Comparison of ENCODE assay signal across 16 mouse cellular contexts in genomic region chr4:99653216-99653607, GRCm38 (mm10). TPM values are rescaled to one million over a fixed set of nuclear protein-coding genes. Genes with fewer than 3 reads are reported as not detected.
DNase-seq lines count a peak whose midpoint lies in the region; ATAC-seq and TF ChIP-seq lines count a peak whose summit lies in the region.
"Had no signal": no experiment of that assay in that cellular context is flagged by ENCODE, and none has a peak within 500 bp of the region (broad histone marks: within the 10 kb centered on the region; RNA-seq: fewer than 3 reads in every experiment).

No protein-coding gene starts in this region.

- H3K9me3 ChIP-seq in hindbrain, embryonic 10.5 days = no peaks in the 10 kb centered on the region
- no peaks in the 10 kb centered on the region for H3K9me3 ChIP-seq in hindbrain, postnatal 0 days (ENCODE audit: low read length)
- H3K9me3 ChIP-seq in midbrain, embryonic 14.5 days (ENCODE audit: control insufficient read depth, low read length) = no peaks in the 10 kb centered on the region
- no peaks in the 10 kb centered on the region for H3K9me3 ChIP-seq in midbrain, embryonic 11.5 days (ENCODE audit: control insufficient read depth, low read length)
- no peaks in the 10 kb centered on the region for H3K9me3 ChIP-seq in limb, embryonic 13.5 days
- no peaks in the 10 kb centered on the region for H3K9me3 ChIP-seq in midbrain, postnatal 0 days (ENCODE audit: low read length)
- H3K9me3 ChIP-seq: heart, embryonic 15.5 days; kidney, embryonic 15.5 days had no signal

- no peak overlapping the region for H3K4me2 ChIP-seq in hindbrain, postnatal 0 days (ENCODE audit: low read depth, low read length)
- H3K4me2 ChIP-seq in midbrain, embryonic 14.5 days (ENCODE audit: low read length) = no peak overlapping the region
- no peak overlapping the region for H3K4me2 ChIP-seq in midbrain, embryonic 11.5 days
- no peak overlapping the region for H3K4me2 ChIP-seq in limb, embryonic 13.5 days (replicated peaks)
- no peak overlapping the region for H3K4me2 ChIP-seq in midbrain, postnatal 0 days (ENCODE audit: low read depth, low read length, poor library complexity, severe bottlenecking)

- under 1% methylated on average over 25 of the region's 25 CpGs for WGBS in hindbrain, embryonic 10.5 days
- WGBS in hindbrain, postnatal 0 days = 1% methylated on average over 25 of the region's 25 CpGs
- WGBS in midbrain, embryonic 14.5 days = under 1% methylated on average over 25 of the region's 25 CpGs
- under 1% methylated on average over 25 of the region's 25 CpGs for WGBS in midbrain, embryonic 11.5 days
- 1% methylated on average over 25 of the region's 25 CpGs for whole genome bisulfite sequencing in limb, embryonic 13.5 days
- under 1% methylated on average over 25 of the region's 25 CpGs for WGBS in midbrain, postnatal 0 days

- no peak for TF ChIP-seq CTCF in hindbrain, postnatal 0 days (IDR thresholded peaks at IDR 0.05; ENCODE audit: low read depth)
- TF ChIP-seq CTCF in midbrain, postnatal 0 days (IDR thresholded peaks at IDR 0.05) = no peak

- DNase-seq in hindbrain, embryonic 10.5 days (ENCODE audit: low spot score) = no peak
- DNase-seq in hindbrain, postnatal 0 days (ENCODE audit: low spot score) = no peak
- DNase-seq in midbrain, embryonic 14.5 days = peak; percentile 47
- DNase-seq in midbrain, embryonic 11.5 days (ENCODE audit: low spot score, missing footprints) = no peak
- DNase-seq in embryo, embryonic 9.5 days (ENCODE audit: extremely low spot score) = peak; percentile 64
- DNase-seq in thymus, postnatal 10 days (ENCODE audit: low spot score in 2 of 2) = no peak
- no peak for DNase-seq in midbrain, postnatal 0 days (ENCODE audit: low spot score)
- DNase-seq: lung, postnatal 10 days; thymus, adult 18-20 months had no signal

- ATAC-seq in hindbrain, postnatal 0 days = no peak
- no peak for ATAC-seq in midbrain, embryonic 14.5 days (ENCODE audit: low FRiP score, low TSS enrichment)
- no peak for ATAC-seq in midbrain, embryonic 11.5 days (ENCODE audit: low FRiP score)
- no peak for ATAC-seq in limb, embryonic 13.5 days (ENCODE audit: low FRiP score, low read depth)
- no peak for ATAC-seq in midbrain, postnatal 0 days (ENCODE audit: low FRiP score)

- H3K4me3 ChIP-seq in hindbrain, embryonic 10.5 days = peak overlapping the region; percentile 18
- H3K4me3 ChIP-seq in hindbrain, postnatal 0 days (ENCODE audit: low read length) = no peak overlapping the region
- H3K4me3 ChIP-seq in midbrain, embryonic 14.5 days (replicated peaks; ENCODE audit: low read depth, low read length) = no peak overlapping the region
- no peak overlapping the region for H3K4me3 ChIP-seq in midbrain, embryonic 11.5 days (ENCODE audit: low read depth, low read length)
- 0 out of 2 replicates have a peak overlapping the region, but pooled peaks have one; percentile 8 for H3K4me3 ChIP-seq in limb, embryonic 13.5 days
- no peak overlapping the region for H3K4me3 ChIP-seq in midbrain, postnatal 0 days (ENCODE audit: low read depth, low read length)
- H3K4me3 ChIP-seq: heart, embryonic 15.5 days; kidney, embryonic 15.5 days had no signal

- H3K36me3 ChIP-seq in hindbrain, embryonic 10.5 days = no peaks in the 10 kb centered on the region
- H3K36me3 ChIP-seq in hindbrain, postnatal 0 days (ENCODE audit: insufficient read depth, low read length) = no peaks in the 10 kb centered on the region
- no peaks in the 10 kb centered on the region for H3K36me3 ChIP-seq in midbrain, embryonic 14.5 days (ENCODE audit: control insufficient read depth, insufficient read depth, low read length)
- no peaks in the 10 kb centered on the region for H3K36me3 ChIP-seq in midbrain, embryonic 11.5 days (ENCODE audit: control insufficient read depth, insufficient read depth, low read length)
- no peaks in the 10 kb centered on the region for H3K36me3 ChIP-seq in limb, embryonic 13.5 days
- no peaks in the 10 kb centered on the region for H3K36me3 ChIP-seq in midbrain, postnatal 0 days (ENCODE audit: insufficient read depth, low read length)
- H3K36me3 ChIP-seq: heart, embryonic 15.5 days; kidney, embryonic 15.5 days had no signal

- H3K27ac ChIP-seq in hindbrain, embryonic 10.5 days = no peak overlapping the region
- H3K27ac ChIP-seq in hindbrain, postnatal 0 days = no peak overlapping the region
- H3K27ac ChIP-seq in midbrain, embryonic 14.5 days (replicated peaks; ENCODE audit: low read depth, low read length) = no peak overlapping the region
- H3K27ac ChIP-seq in midbrain, embryonic 11.5 days (ENCODE audit: low read depth, low read length) = no peak overlapping the region
- no peak overlapping the region for H3K27ac ChIP-seq in limb, embryonic 13.5 days
- no peak overlapping the region for H3K27ac ChIP-seq in midbrain, postnatal 0 days (ENCODE audit: low read depth, low read length)
- H3K27ac ChIP-seq: heart, embryonic 15.5 days; kidney, embryonic 15.5 days had no signal

- peaks cover 100% of the 10 kb centered on the region for H3K27me3 ChIP-seq in hindbrain, embryonic 10.5 days (ENCODE audit: insufficient read depth, poor library complexity, severe bottlenecking)
- H3K27me3 ChIP-seq in hindbrain, postnatal 0 days (ENCODE audit: insufficient read depth, low read length) = peaks cover 72% of the 10 kb centered on the region
- H3K27me3 ChIP-seq in midbrain, embryonic 14.5 days (ENCODE audit: control insufficient read depth, insufficient read depth, low read length) = peaks cover 92% of the 10 kb centered on the region
- peaks cover 99% of the 10 kb centered on the region for H3K27me3 ChIP-seq in midbrain, embryonic 11.5 days (ENCODE audit: control insufficient read depth, insufficient read depth, low read length)
- H3K27me3 ChIP-seq in limb, embryonic 13.5 days = peaks cover 100% of the 10 kb centered on the region
- H3K27me3 ChIP-seq in midbrain, postnatal 0 days (ENCODE audit: insufficient read depth, low read length) = peaks cover 78% of the 10 kb centered on the region
- H3K27me3 ChIP-seq: CH12.LX had no signal

- H3K9ac ChIP-seq in hindbrain, postnatal 0 days (replicated peaks; ENCODE audit: low read length) = no peak overlapping the region
- no peak overlapping the region for H3K9ac ChIP-seq in midbrain, embryonic 14.5 days (replicated peaks; ENCODE audit: low read length)
- no peak overlapping the region for H3K9ac ChIP-seq in midbrain, embryonic 11.5 days (ENCODE audit: low read length)
- no peak overlapping the region for H3K9ac ChIP-seq in limb, embryonic 13.5 days
- no peak overlapping the region for H3K9ac ChIP-seq in midbrain, postnatal 0 days (replicated peaks; ENCODE audit: low read length, poor library complexity, severe bottlenecking)
- H3K9ac ChIP-seq: heart, embryonic 15.5 days; kidney, embryonic 15.5 days had no signal

- peaks cover 53% of the 10 kb centered on the region for H3K4me1 ChIP-seq in hindbrain, embryonic 10.5 days (replicated peaks)
- no peaks in the 10 kb centered on the region for H3K4me1 ChIP-seq in hindbrain, postnatal 0 days (ENCODE audit: insufficient read depth, low read length)
- peaks cover 10% of the 10 kb centered on the region; the same call in 1 of the 2 replicates for H3K4me1 ChIP-seq in midbrain, embryonic 14.5 days (ENCODE audit: control insufficient read depth, insufficient read depth, low read length)
- H3K4me1 ChIP-seq in midbrain, embryonic 11.5 days (ENCODE audit: control insufficient read depth, insufficient read depth, low read length) = peaks cover 15% of the 10 kb centered on the region
- H3K4me1 ChIP-seq in limb, embryonic 13.5 days = peaks cover 37% of the 10 kb centered on the region
- no peaks in the 10 kb centered on the region for H3K4me1 ChIP-seq in midbrain, postnatal 0 days (ENCODE audit: insufficient read depth, low read length)

RNA-seq across cellular contexts. Expression of gene Foxd3, which starts 2.9 kb away (rescaled TPM):
- 0.50 and 1.1 TPM in 2 replicates for polyA plus RNA-seq in hindbrain, embryonic 10.5 days (2016; fragmentation: Nextera tagmentation; extraction: Ambion mirVana)
- 5.3 and 8.1 TPM in 2 replicates for total RNA-seq in hindbrain, postnatal 0 days (2014; rRNA removed)
- polyA plus RNA-seq in hindbrain, postnatal 0 days (2015; fragmentation: Nextera tagmentation; extraction: Ambion mirVana) = 0.92 and 1.1 TPM in 2 replicates
- polyA plus RNA-seq in midbrain, embryonic 14.5 days (2014; fragmentation: Nextera tagmentation; extraction: Ambion mirVana) = 0.14 and 0.15 TPM in 2 replicates
- 0.05 and 0.11 TPM in 2 replicates for polyA plus RNA-seq in midbrain, embryonic 11.5 days (2014; fragmentation: Nextera tagmentation; extraction: Ambion mirVana)
- polyA plus RNA-seq in limb, embryonic 13.5 days (2015; fragmentation: Nextera tagmentation; extraction: Ambion mirVana) = 0.74 and 0.80 TPM in 2 replicates
- total RNA-seq in midbrain, postnatal 0 days (2014; rRNA removed) = 0.71 and 1.0 TPM in 2 replicates
- polyA plus RNA-seq in midbrain, postnatal 0 days (2015; fragmentation: Nextera tagmentation; extraction: Ambion mirVana) = not detected in 2 replicates
- total RNA-seq: CH12.LX; common myeloid progenitor, adult 5-6 weeks; left cerebral cortex, adult 18-20 months; monocyte, adult 5-6 weeks had no signal
- polyA plus RNA-seq: heart, embryonic 15.5 days had no signal

Comparison
In these comparisons a context has a peak if more than half of its experiments do, and no peak if none do; other contexts are left out.
1. DNase-seq: peak in midbrain, embryonic 14.5 days (single experiment) and embryo, embryonic 9.5 days (single experiment); none in hindbrain, embryonic 10.5 days (single experiment), hindbrain, postnatal 0 days (single experiment), midbrain, embryonic 11.5 days (single experiment), thymus, postnatal 10 days (0 of 2) and midbrain, postnatal 0 days (single experiment).
2. H3K4me3 ChIP-seq: peak in hindbrain, embryonic 10.5 days (single experiment) and limb, embryonic 13.5 days (single experiment); none in hindbrain, postnatal 0 days (single experiment), midbrain, embryonic 14.5 days (single experiment), midbrain, embryonic 11.5 days (single experiment) and midbrain, postnatal 0 days (single experiment).